Mouse (Mus musculus) embryonic facial prominence, embryonic 14.5 days (tissue): ENCODE data around the gene Dnah17. TPM values are rescaled to one million over a fixed set of nuclear protein-coding genes. Genes with fewer than 3 reads are reported as not detected.
A peak's percentile ranks its signal among the peaks of the same experiment; 100 is the strongest.

ENCODE experiments used
- ATAC-seq: fragments of 200-750 bp; cut with Nextera tagmentation; 2 replicates; pipeline ENCODE4 v1.8.0; 2017; ENCODE audit warnings: low read depth, moderate number of reproducible peaks, moderate TSS enrichment
- DNase-seq: peaks from one replicate; pipeline ENCODE4 v3.0.0-alpha.2; 2015; ENCODE audit warnings: low spot score
- H3K27ac ChIP-seq: fragments of 300-500 bp; sonication (generic); replicated peaks from 2 replicates; pipeline ENCODE4 v1.5.1; 2014; ENCODE audit warnings: low read depth, mild to moderate bottlenecking, low read length, moderate library complexity
- H3K27me3 ChIP-seq: fragments of 300-500 bp; sonication (generic); replicated peaks from 2 replicates; pipeline ENCODE4 v1.6.1; 2014; ENCODE audit warnings: low read length; ENCODE audit not compliant: control insufficient read depth, insufficient read depth
- H3K36me3 ChIP-seq: fragments of 300-500 bp; sonication (generic); 2 replicates; pipeline ENCODE4 v1.6.1; 2014; ENCODE audit warnings: low read length, mixed read lengths; ENCODE audit not compliant: control insufficient read depth, insufficient read depth
- H3K4me1 ChIP-seq: fragments of 300-500 bp; sonication (generic); 2 replicates; pipeline ENCODE4 v1.6.1; 2014; ENCODE audit warnings: antibody characterized with exemption, low read length; ENCODE audit not compliant: control insufficient read depth, insufficient read depth
- H3K4me2 ChIP-seq: fragments of 300-500 bp; sonication (generic); 2 replicates; pipeline ENCODE4 v1.6.1; 2014; ENCODE audit warnings: low read depth, mild to moderate bottlenecking, low read length, moderate library complexity, mixed read lengths
- H3K4me3 ChIP-seq: fragments of 300-500 bp; sonication (generic); 2 replicates; pipeline ENCODE4 v1.5.1; 2014; ENCODE audit warnings: low read depth, mild to moderate bottlenecking, low read length
- H3K9ac ChIP-seq: fragments of 300-500 bp; sonication (generic); 2 replicates; pipeline ENCODE4 v1.6.1; 2014; ENCODE audit warnings: low read depth, mild to moderate bottlenecking, low read length, moderate library complexity, mixed read lengths
- H3K9me3 ChIP-seq: fragments of 300-500 bp; sonication (generic); 2 replicates; pipeline ENCODE4 v1.6.1; 2016; ENCODE audit warnings: low read length; ENCODE audit not compliant: control insufficient read depth
- WGBS: fragments of 180-500 bp; shearing (Covaris S2); extraction: QIAGEN DNeasy Blood & Tissue Kit; methylation state at CpG from one replicate; pipeline ENCODE4 v1.1.7; 2014; 5-methylcytosine and 5-hydroxymethylcytosine counted together
- polyA plus RNA-seq: library from polyadenylated mRNA; unstranded; fragments of >200 nt; fragmentation: Nextera tagmentation; extraction: Ambion mirVana; gene quantifications from 2 replicates; pipeline ENCODE4 v1.2.1, GENCODE M21; 2014

The Dnah17 gene
- polyA plus RNA-seq, 1 experiment from 2014 or later = 0.06 TPM

- Histone ChIP-seq H3K4me3 (no peak overlapping the region), H3K4me1 (peaks cover 8% of the 10 kb centered on the region; the same call in 1 of the 2 replicates), H3K9me3 (peaks cover 6% of the 10 kb centered on the region; the same call in 1 of the 2 replicates), H3K27ac (no peak overlapping the region), H3K9ac (no peak overlapping the region), H3K27me3 (no peaks in the 10 kb centered on the region), H3K36me3 (no peaks in the 10 kb centered on the region), H3K4me2 (no peak overlapping the region)
- no peak for DNase-seq
- ATAC-seq = no peak
- 95% methylated on average over 6 of the region's 6 CpGs for WGBS
These were observed 7.9 kb upstream of the Dnah17 start for GRCm38 (mm10) chr11:118138347-118138746.

GRCm38 (mm10) chr11:118136172-118136632 lies 5.8 kb upstream of the Dnah17 start:
- Histone ChIP-seq H3K27me3 (no peaks in the 10 kb centered on the region), H3K9me3 (peaks cover 6% of the 10 kb centered on the region; the same call in 1 of the 2 replicates), H3K4me3 (no peak overlapping the region), H3K4me2 (no peak overlapping the region), H3K27ac (no peak overlapping the region), H3K9ac (no peak overlapping the region), H3K4me1 (peaks cover 9% of the 10 kb centered on the region; the same call in 1 of the 2 replicates), H3K36me3 (no peaks in the 10 kb centered on the region)
- 35% methylated on average over 5 of the region's 5 CpGs for WGBS
- no peak for ATAC-seq
- DNase-seq = no peak

- no peak overlapping the region for H3K4me2 ChIP-seq
- H3K9me3 ChIP-seq = peaks cover 6% of the 10 kb centered on the region; the same call in 1 of the 2 replicates
- H3K4me1 ChIP-seq = peaks cover 5% of the 10 kb centered on the region; the same call in 1 of the 2 replicates
- no peaks in the 10 kb centered on the region for H3K27me3 ChIP-seq
- no peak overlapping the region for H3K27ac ChIP-seq
- WGBS = 53% methylated on average over 6 of the region's 6 CpGs
- H3K36me3 ChIP-seq = no peaks in the 10 kb centered on the region
- ATAC-seq = no peak
- H3K4me3 ChIP-seq = no peak overlapping the region
- no peak for DNase-seq
- H3K9ac ChIP-seq = no peak overlapping the region
These were observed 4.8 kb upstream of the Dnah17 start for GRCm38 (mm10) chr11:118135271-118135670.

GRCm38 (mm10) chr11:118133752-118134169 lies 3.3 kb upstream of the Dnah17 start:
- peaks cover 3% of the 10 kb centered on the region; the same call in 1 of the 2 replicates for H3K9me3 ChIP-seq
- 0 out of 2 replicates have a peak, but pooled peaks cover 5% of the 10 kb centered on the region for H3K4me1 ChIP-seq
- H3K27me3 ChIP-seq = no peaks in the 10 kb centered on the region
- H3K4me2 ChIP-seq = no peak overlapping the region
- peak; percentile 52 for DNase-seq
- H3K36me3 ChIP-seq = no peaks in the 10 kb centered on the region
- no peak overlapping the region; the same call in 1 of the 2 replicates for H3K27ac ChIP-seq
- no peak overlapping the region for H3K4me3 ChIP-seq
- WGBS = 48% methylated on average over 4 of the region's 4 CpGs
- H3K9ac ChIP-seq = no peak overlapping the region
- 0 out of 2 replicates have a peak, but pooled peaks have one; percentile 47 for ATAC-seq

- Histone ChIP-seq H3K36me3 (no peaks in the 10 kb centered on the region), H3K9me3 (no peaks in the 10 kb centered on the region), H3K4me3 (no peak overlapping the region), H3K27me3 (no peaks in the 10 kb centered on the region), H3K4me2 (no peak overlapping the region), H3K27ac (no peak overlapping the region; the same call in 1 of the 2 replicates), H3K4me1 (0 out of 2 replicates have a peak, but pooled peaks cover 5% of the 10 kb centered on the region), H3K9ac (no peak overlapping the region)
- ATAC-seq (no peak), DNase-seq (no peak)
- WGBS = 75% methylated on average over 9 of the region's 9 CpGs
These were observed 2.8 kb upstream of the Dnah17 start for GRCm38 (mm10) chr11:118133133-118133751.

- H3K27me3 ChIP-seq = no peaks in the 10 kb centered on the region
- H3K4me3 ChIP-seq = no peak overlapping the region
- 81% methylated on average over 8 of the region's 8 CpGs for WGBS
- no peaks in the 10 kb centered on the region for H3K9me3 ChIP-seq
- DNase-seq (no peak), ATAC-seq (no peak)
- H3K36me3 ChIP-seq = no peaks in the 10 kb centered on the region
- 0 out of 2 replicates have a peak, but pooled peaks cover 5% of the 10 kb centered on the region for H3K4me1 ChIP-seq
- no peak overlapping the region for H3K4me2 ChIP-seq
- no peak overlapping the region for H3K27ac ChIP-seq
- H3K9ac ChIP-seq = no peak overlapping the region
These were observed 1.7 kb upstream of the Dnah17 start for GRCm38 (mm10) chr11:118132136-118132535.

- H3K4me1 ChIP-seq = 0 out of 2 replicates have a peak, but pooled peaks cover 5% of the 10 kb centered on the region
- no peak overlapping the region for H3K4me3 ChIP-seq
- 91% methylated on average over 2 of the region's 2 CpGs for WGBS
- H3K27ac ChIP-seq = no peak overlapping the region
- H3K9me3 ChIP-seq = no peaks in the 10 kb centered on the region
- no peak overlapping the region for H3K4me2 ChIP-seq
- DNase-seq (no peak), ATAC-seq (no peak)
- no peaks in the 10 kb centered on the region for H3K36me3 ChIP-seq
- H3K9ac ChIP-seq = no peak overlapping the region
- H3K27me3 ChIP-seq = no peaks in the 10 kb centered on the region
These were observed 622 bp downstream of the Dnah17 start for GRCm38 (mm10) chr11:118129812-118130211.

- no peak overlapping the region for H3K27ac ChIP-seq
- H3K4me3 ChIP-seq = no peak overlapping the region
- no peak overlapping the region for H3K4me2 ChIP-seq
- H3K9ac ChIP-seq = no peak overlapping the region
- no peaks in the 10 kb centered on the region for H3K9me3 ChIP-seq
- H3K4me1 ChIP-seq = no peaks in the 10 kb centered on the region
- no peak for ATAC-seq
- no peak for DNase-seq
- H3K27me3 ChIP-seq = no peaks in the 10 kb centered on the region
- H3K36me3 ChIP-seq = no peaks in the 10 kb centered on the region
- 90% methylated on average over 11 of the region's 11 CpGs for WGBS
These were observed 8.8 kb downstream of the Dnah17 start for GRCm38 (mm10) chr11:118121592-118121991.

GRCm38 (mm10) chr11:118118777-118119176 lies 11.7 kb downstream of the Dnah17 start:
- no peaks in the 10 kb centered on the region for H3K9me3 ChIP-seq
- no peaks in the 10 kb centered on the region for H3K27me3 ChIP-seq
- no peak overlapping the region for H3K27ac ChIP-seq
- H3K36me3 ChIP-seq = no peaks in the 10 kb centered on the region
- no peaks in the 10 kb centered on the region for H3K4me1 ChIP-seq
- H3K9ac ChIP-seq = no peak overlapping the region
- 89% methylated on average over 8 of the region's 8 CpGs for WGBS
- DNase-seq (no peak), ATAC-seq (no peak)
- no peak overlapping the region for H3K4me2 ChIP-seq
- H3K4me3 ChIP-seq = no peak overlapping the region
